Mouse (Mus musculus) stomach, embryonic 14.5 days (tissue): ENCODE results near the gene Crx. TPM values are rescaled to one million over a fixed set of nuclear protein-coding genes. Genes with fewer than 3 reads are reported as not detected.

ENCODE experiments used
- polyA plus RNA-seq: library from polyadenylated mRNA; unstranded; fragments of >200 nt; fragmentation: Nextera tagmentation; extraction: Ambion mirVana; gene quantifications from 2 replicates; pipeline ENCODE4 v1.2.1, GENCODE M21; 2014

The Crx gene
- polyA plus RNA-seq, 1 experiment from 2014 or later = not detected

Other genes with a start within 250 kb of the Crx start
- not detected in 2 replicates for gene Obox3, start 240.1 kb downstream of the Crx start, polyA plus RNA-seq
- not detected in 2 replicates for gene Obox5, start 129.8 kb downstream of the Crx start, polyA plus RNA-seq
- not detected in 2 replicates for gene Obox6, start 40.3 kb downstream of the Crx start, polyA plus RNA-seq
- not detected in 2 replicates for gene Crxos, start 2.6 kb upstream of the Crx start, polyA plus RNA-seq
- gene Selenow, start 42.4 kb upstream of the Crx start, polyA plus RNA-seq = 958 and 987 TPM in 2 replicates
- 187 and 201 TPM in 2 replicates for gene Nop53, start 66.1 kb upstream of the Crx start, polyA plus RNA-seq
- gene Ehd2, start 87.6 kb upstream of the Crx start, polyA plus RNA-seq = 36.1 and 49.9 TPM in 2 replicates
- 7.7 and 8.3 TPM in 2 replicates for gene Bicra, start 168.0 kb upstream of the Crx start, polyA plus RNA-seq
- 0.12 TPM in 1 of 2 replicates, not detected in the other for gene Zfp541, start 181.8 kb upstream of the Crx start, polyA plus RNA-seq
- gene Napa, start 218.5 kb upstream of the Crx start, polyA plus RNA-seq = 188 and 213 TPM in 2 replicates
- 30.3 and 31.2 TPM in 2 replicates for gene Kptn, start 239.9 kb upstream of the Crx start, polyA plus RNA-seq
- gene Slc8a2, start 249.9 kb upstream of the Crx start, polyA plus RNA-seq = 0.35 and 0.38 TPM in 2 replicates